Mouse (Mus musculus): Measurements from ENCODE around the gene Fignl1. TPM values are rescaled to one million over a fixed set of nuclear protein-coding genes. Genes with fewer than 3 reads are reported as not detected.

Fignl1 gene
- 1 to 10 TPM; 1.8 to 3.2 TPM for total RNA-seq (2023)

GRCm38 (mm10) chr11:11808820-11809403, at the start of gene Fignl1:
Gene Fignl1 (minus strand): TSS chr11:11808962.

Other genes starting within 250 kb of the Fignl1 start
- gene 4930512M02Rik, start 181.1 kb downstream of the Fignl1 start, total RNA-seq (2023), result not detected
- 100 to 1,000 TPM; 549 to 611 TPM for gene Ikzf1, start 124.0 kb downstream of the Fignl1 start, total RNA-seq (2023)
- gene Ddc, start 89.2 kb upstream of the Fignl1 start, total RNA-seq (2023), result 1 to 10 TPM in 1 of 2 experiments, under 1 TPM in 1; 0.77 to 2.7 TPM
- gene Grb10, start 229.7 kb upstream of the Fignl1 start, total RNA-seq (2023), result 1 to 10 TPM; 1.0 to 2.2 TPM

Data from T-cell, adult 66 days (primary cell).